Mouse (Mus musculus) heart, adult 2 months (tissue): ENCODE results near the gene Caskin1. TPM values are rescaled to one million over a fixed set of nuclear protein-coding genes. Genes with fewer than 3 reads are reported as not detected.
A peak's percentile ranks its signal among the peaks of the same experiment; 100 is the strongest.

Experiments used
- DNase-seq, 2 experiments: peaks; one replicate each; pipeline ENCODE4 v3.0.0; 2021
- H3K27ac ChIP-seq: fragments of 200-600 bp; 2 replicates; pipeline ENCODE4 v1.8.1; 2022
- H3K27me3 ChIP-seq: fragments of 200-500 bp; 2 replicates; pipeline ENCODE4 v1.6.1; 2012; ENCODE audit warnings: mild to moderate bottlenecking, low read length, inconsistent platforms, mixed read lengths; ENCODE audit not compliant: control insufficient read depth, insufficient read depth
- H3K36me3 ChIP-seq: fragments of 200-500 bp; 2 replicates; pipeline ENCODE4 v1.6.1; 2012; ENCODE audit warnings: low read length, inconsistent platforms; ENCODE audit not compliant: control insufficient read depth, insufficient read depth
- H3K4me1 ChIP-seq: fragments of 200-500 bp; 2 replicates; pipeline ENCODE4 v1.6.1; 2011; ENCODE audit warnings: low read length; ENCODE audit not compliant: control insufficient read depth, insufficient read depth
- H3K4me3 ChIP-seq: fragments of 200-600 bp; 2 replicates; pipeline ENCODE4 v1.8.1; 2022
- H3K79me2 ChIP-seq: fragments of 200-500 bp; replicated peaks from 2 replicates; pipeline ENCODE4 v1.6.1; 2012; ENCODE audit warnings: mild to moderate bottlenecking, inconsistent platforms, low read length, moderate library complexity, mixed read lengths; ENCODE audit not compliant: control insufficient read depth, insufficient read depth
- H3K9ac ChIP-seq: fragments of 200-500 bp; 2 replicates; pipeline ENCODE4 v1.6.1; 2012; ENCODE audit warnings: low read depth, mild to moderate bottlenecking, control low read depth, inconsistent platforms, low read length, mixed read lengths
- CTCF ChIP-seq: fragments of 200-600 bp; IDR thresholded peaks from 2 replicates; pipeline ENCODE4 v1.8.1; 2022; ENCODE audit warnings: antibody characterized with exemption, mild to moderate bottlenecking, moderate library complexity
- EP300 ChIP-seq: fragments of 200-500 bp; IDR thresholded peaks from 2 replicates; pipeline ENCODE4 v1.6.1; 2011; ENCODE audit warnings: low read depth, low read length, control low read depth; ENCODE audit not compliant: insufficient read depth
- POLR2A ChIP-seq: fragments of 200-500 bp; IDR thresholded peaks from 2 replicates; pipeline ENCODE4 v1.6.1; 2011; ENCODE audit warnings: mild to moderate bottlenecking, low read depth, low read length, control low read depth; ENCODE audit not compliant: insufficient read depth
- WGBS: fragments of 180-500 bp; shearing (Covaris S2); methylation state at CpG from one replicate; pipeline ENCODE4 v1.1.7; 2018; 5-methylcytosine and 5-hydroxymethylcytosine counted together
- intact Hi-C: fragments of 180-260 bp; cut with DNase I; formaldehyde crosslinking; loops from one replicate; pipeline ENCODE4 v1.15.1; 2025
- polyA plus RNA-seq: library from polyadenylated mRNA; depleted of rRNA; stranded (reverse); fragments of >200 nt; gene quantifications from 2 replicates; pipeline ENCODE4 v1.2.3, GENCODE M21; 2012
- total RNA-seq, 2 experiments: library from RNA; stranded (reverse); gene quantifications; 2 replicates each; pipeline ENCODE4 v1.2.3; 2021

Caskin1 gene
- total and polyA plus RNA-seq, 3 experiments = 0.16 to 0.55 (median 0.45) TPM

- Histone ChIP-seq H3K4me1 (peaks cover 16% of the 10 kb centered on the region), H3K27me3 (no peaks in the 10 kb centered on the region), H3K36me3 (no peaks in the 10 kb centered on the region; the same call in 1 of the 2 replicates), H3K79me2 (peaks cover 5% of the 10 kb centered on the region), H3K27ac (peak within 1 kb of the TSS; percentile 79), H3K9ac (peak within 1 kb of the TSS; percentile 96), H3K4me3 (peak within 1 kb of the TSS; percentile 87)
- under 1% methylated on average over 40 of the region's 40 CpGs for WGBS
- no peak for TF ChIP-seq CTCF
- peak; percentile 99 for TF ChIP-seq POLR2A
- peak; percentile 67; the same call in 1 of the 2 replicates for TF ChIP-seq EP300
- intact Hi-C loops = loop anchor here (1.0 to 5.0 kb wide), 3 partner anchors 21 to 124 kb away; partner anchors contain the start of genes Mlst8, Pkd1 and Slc9a3r2
- peak; percentile 93 to 95 for DNase-seq
Measured at GRCm38 (mm10) chr17:24527723-24528559, 39.5 kb downstream of the Caskin1 start, which contains the start of gene Traf7. TSS of gene Traf7 (minus strand) at chr17:24527938.

GRCm38 (mm10) chr17:24528560-24528918, 40.1 kb downstream of the Caskin1 start:
- Histone ChIP-seq H3K27ac (peak overlapping the region; percentile 59), H3K36me3 (no peaks in the 10 kb centered on the region; the same call in 1 of the 2 replicates), H3K4me3 (peak overlapping the region; percentile 65), H3K4me1 (peaks cover 18% of the 10 kb centered on the region), H3K9ac (peak overlapping the region; percentile 77), H3K27me3 (no peaks in the 10 kb centered on the region), H3K79me2 (peaks cover 5% of the 10 kb centered on the region)
- under 1% methylated on average over 8 of the region's 8 CpGs for WGBS
- TF ChIP-seq POLR2A (no peak), CTCF (no peak), EP300 (no peak)
- intact Hi-C loops = loop anchor here (1.0 to 5.0 kb wide), 3 partner anchors 21 to 124 kb away; partner anchors contain the start of genes Mlst8, Pkd1 and Slc9a3r2
- no peak for DNase-seq

- TF ChIP-seq EP300 (peak; percentile 53; the same call in 1 of the 2 replicates), CTCF (peak; percentile 90), POLR2A (no peak)
- DNase-seq = peak; percentile 49 to 69
- 8% methylated on average over 4 of the region's 4 CpGs for WGBS
- H3K27me3 ChIP-seq = no peaks in the 10 kb centered on the region
- H3K79me2 ChIP-seq = peaks cover 5% of the 10 kb centered on the region
- intact Hi-C loops = loop anchor here (5.0 kb wide), 2 partner anchors 52 to 123 kb away; partner anchors contain the start of genes Mlst8 and Slc9a3r2
- H3K4me3 ChIP-seq = peak overlapping the region; percentile 65
- peaks cover 18% of the 10 kb centered on the region for H3K4me1 ChIP-seq
- H3K9ac ChIP-seq = 0 out of 2 replicates have a peak overlapping the region, but pooled peaks have one; percentile 5
- H3K27ac ChIP-seq = no peak overlapping the region; the same call in 1 of the 2 replicates
- H3K36me3 ChIP-seq = no peaks in the 10 kb centered on the region; the same call in 1 of the 2 replicates
Measured at GRCm38 (mm10) chr17:24529007-24529451, 40.6 kb downstream of the Caskin1 start.

- no peak overlapping the region for H3K27ac ChIP-seq
- intact Hi-C loops = loop anchor here (5.0 kb wide), 2 partner anchors 53 to 122 kb away; partner anchors contain the start of genes Mlst8 and Slc9a3r2
- no peak overlapping the region for H3K4me3 ChIP-seq
- no peak for TF ChIP-seq CTCF
- TF ChIP-seq POLR2A = no peak
- no peak for TF ChIP-seq EP300
- H3K36me3 ChIP-seq = no peaks in the 10 kb centered on the region; the same call in 1 of the 2 replicates
- peaks cover 16% of the 10 kb centered on the region for H3K4me1 ChIP-seq
- H3K27me3 ChIP-seq = no peaks in the 10 kb centered on the region
- 39% methylated on average over 5 of the region's 5 CpGs for WGBS
- H3K9ac ChIP-seq = no peak overlapping the region
- H3K79me2 ChIP-seq = peaks cover 5% of the 10 kb centered on the region
- DNase-seq = no peak
Measured at GRCm38 (mm10) chr17:24529883-24530282, 41.5 kb downstream of the Caskin1 start.

- Histone ChIP-seq H3K27me3 (no peaks in the 10 kb centered on the region), H3K4me1 (peaks cover 13% of the 10 kb centered on the region), H3K4me3 (no peak overlapping the region), H3K9ac (no peak overlapping the region), H3K36me3 (no peaks in the 10 kb centered on the region; the same call in 1 of the 2 replicates), H3K27ac (no peak overlapping the region), H3K79me2 (peaks cover 5% of the 10 kb centered on the region)
- WGBS = 71% methylated on average over 8 of the region's 8 CpGs
- no peak for DNase-seq
- TF ChIP-seq CTCF (0 out of 2 replicates have a peak, but pooled peaks have one; percentile 10), EP300 (no peak), POLR2A (no peak)
- intact Hi-C loops = no loop called here
Measured at GRCm38 (mm10) chr17:24530361-24531050, 42.1 kb downstream of the Caskin1 start.
